Mouse (Mus musculus) T-cell, adult 2 months (primary cell): ENCODE data around the gene Tmem50b.

Source experiments
- DNase-seq: peaks from one replicate; pipeline ENCODE4 v3.0.0; 2022; ENCODE audit warnings: low spot score

Tmem50b gene

DNA sequence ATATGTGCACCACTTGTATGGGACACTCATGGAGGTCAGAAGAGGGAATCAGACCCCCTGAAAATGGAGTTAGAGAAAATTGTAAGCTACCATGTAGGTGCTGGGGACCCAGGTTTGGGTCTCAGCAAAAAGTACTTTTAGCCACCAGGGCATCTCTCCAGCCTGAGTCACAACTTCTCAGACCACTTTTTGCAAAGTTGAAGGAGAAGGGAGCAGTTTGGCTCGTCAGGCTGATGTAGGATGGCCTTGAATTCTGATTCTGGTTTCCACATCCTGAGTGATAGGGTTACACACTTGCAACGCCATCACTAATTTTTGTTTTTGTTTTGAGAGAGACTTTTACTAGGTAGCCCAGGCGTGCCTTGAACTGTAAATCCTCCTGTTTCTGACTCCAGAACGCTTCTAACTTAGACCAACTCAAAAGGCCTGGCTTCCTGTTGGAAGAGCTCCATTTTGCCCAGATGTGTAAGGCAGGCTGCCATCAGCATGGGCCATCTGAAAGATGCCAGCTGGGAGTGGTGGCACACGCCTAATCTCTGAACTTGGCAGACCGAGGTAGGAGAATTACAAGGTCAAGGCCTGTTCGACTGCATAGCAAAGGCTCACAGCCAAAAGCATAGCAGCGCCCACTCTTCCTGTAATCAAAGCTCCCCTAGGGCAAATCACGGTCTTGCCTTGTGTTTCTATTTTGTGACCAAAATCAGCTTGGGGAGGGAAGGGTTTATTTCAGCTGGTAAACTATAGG lies 12.1 kb upstream of the Tmem50b start:
- DNase-seq = no peak

DNA sequence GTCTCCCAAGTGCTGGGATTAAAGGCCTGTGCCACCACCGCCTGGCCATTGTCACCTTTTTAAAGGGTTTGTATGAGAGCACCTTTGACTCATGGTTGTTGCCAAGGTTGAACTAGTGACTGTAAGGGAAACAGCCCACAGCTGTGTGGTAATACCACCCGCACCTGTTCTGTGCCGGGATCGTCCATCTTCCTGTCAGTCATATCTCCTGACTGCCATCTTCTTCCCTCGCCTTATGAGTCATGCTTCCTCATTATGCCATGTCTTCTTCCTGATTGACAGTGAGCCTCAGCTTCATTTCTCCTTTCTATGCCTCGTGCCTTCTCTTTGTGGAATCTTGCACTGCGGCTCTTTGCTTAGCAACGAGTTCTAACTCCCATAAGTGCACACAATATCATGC lies 9.4 kb upstream of the Tmem50b start:
- no peak for DNase-seq

DNA sequence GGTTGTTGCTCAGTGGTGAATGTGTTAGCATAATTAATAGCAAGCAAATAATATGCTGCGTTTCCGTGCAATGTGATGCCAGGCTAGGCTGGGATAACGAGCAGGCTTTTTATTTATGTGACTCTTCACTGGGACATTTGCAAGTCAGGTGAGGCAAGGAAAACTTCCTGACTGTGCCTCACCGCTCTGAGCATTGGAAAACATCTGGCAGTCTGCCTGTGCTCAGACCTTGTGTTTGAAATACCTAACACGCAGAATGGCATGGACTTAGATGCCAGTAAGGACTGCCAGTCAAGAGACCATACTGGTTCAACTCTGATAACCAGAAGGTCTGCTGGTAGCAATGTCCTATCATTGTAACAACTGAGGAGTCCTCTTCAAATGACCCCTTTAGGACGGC lies 7.6 kb upstream of the Tmem50b start:
- no peak for DNase-seq

DNA sequence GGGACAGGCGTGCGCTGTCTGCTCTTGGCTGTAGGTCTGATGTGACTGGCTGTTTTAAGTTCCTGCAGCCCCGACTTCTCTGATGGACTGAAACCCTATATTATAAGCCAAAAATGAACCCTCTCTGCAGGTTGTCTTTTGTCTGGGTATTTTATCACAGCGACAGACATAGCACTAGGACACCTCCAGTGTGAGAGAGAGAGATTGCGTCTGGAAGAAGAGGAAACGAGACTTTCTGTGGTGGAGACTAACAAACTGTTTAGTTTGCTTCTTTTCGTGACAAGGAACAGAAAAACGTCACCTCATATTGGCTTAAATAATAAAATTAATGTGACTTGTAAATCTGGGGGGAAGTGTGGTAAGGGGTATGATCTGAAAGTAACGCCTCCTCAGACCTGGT lies 4.1 kb upstream of the Tmem50b start:
- DNase-seq = no peak

DNA sequence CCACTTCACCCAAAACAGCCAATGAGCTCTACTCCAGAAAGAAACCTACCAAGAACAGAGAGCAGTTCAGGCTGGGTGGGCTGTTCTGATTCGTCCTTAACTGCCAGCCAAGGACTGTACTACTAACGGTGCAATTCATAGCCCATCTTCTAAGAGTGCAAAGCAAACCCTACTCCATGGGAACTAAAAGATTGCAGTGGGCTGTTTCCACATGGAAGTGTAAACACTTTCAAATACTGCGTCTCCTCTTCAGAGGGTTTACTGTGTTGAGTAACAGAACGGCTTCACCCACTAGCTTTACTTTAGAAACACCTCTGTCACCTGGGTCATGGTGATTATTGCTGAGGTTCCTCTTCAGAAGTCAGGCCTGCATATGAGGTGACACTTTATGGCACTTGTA lies 3.5 kb upstream of the Tmem50b start:
- no peak for DNase-seq

DNA sequence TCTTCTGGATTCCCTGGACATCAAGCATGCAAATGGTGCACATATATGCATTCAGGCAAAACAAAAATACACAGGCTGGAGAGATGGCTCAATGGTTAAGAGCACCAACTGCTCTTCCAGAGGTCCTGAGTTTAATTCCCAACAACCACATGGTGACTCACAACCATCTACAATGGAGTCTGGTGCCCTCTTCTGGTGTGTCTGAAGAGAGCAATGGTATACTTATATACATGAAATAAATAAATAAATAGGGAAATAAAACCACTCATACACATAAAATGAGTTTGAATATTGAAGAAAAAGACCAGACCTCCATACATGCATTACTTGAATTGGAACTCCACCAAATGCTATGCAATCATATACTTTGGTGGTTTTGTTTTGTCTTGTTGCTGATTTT lies 1.6 kb upstream of the Tmem50b start:
- no peak for DNase-seq

DNA sequence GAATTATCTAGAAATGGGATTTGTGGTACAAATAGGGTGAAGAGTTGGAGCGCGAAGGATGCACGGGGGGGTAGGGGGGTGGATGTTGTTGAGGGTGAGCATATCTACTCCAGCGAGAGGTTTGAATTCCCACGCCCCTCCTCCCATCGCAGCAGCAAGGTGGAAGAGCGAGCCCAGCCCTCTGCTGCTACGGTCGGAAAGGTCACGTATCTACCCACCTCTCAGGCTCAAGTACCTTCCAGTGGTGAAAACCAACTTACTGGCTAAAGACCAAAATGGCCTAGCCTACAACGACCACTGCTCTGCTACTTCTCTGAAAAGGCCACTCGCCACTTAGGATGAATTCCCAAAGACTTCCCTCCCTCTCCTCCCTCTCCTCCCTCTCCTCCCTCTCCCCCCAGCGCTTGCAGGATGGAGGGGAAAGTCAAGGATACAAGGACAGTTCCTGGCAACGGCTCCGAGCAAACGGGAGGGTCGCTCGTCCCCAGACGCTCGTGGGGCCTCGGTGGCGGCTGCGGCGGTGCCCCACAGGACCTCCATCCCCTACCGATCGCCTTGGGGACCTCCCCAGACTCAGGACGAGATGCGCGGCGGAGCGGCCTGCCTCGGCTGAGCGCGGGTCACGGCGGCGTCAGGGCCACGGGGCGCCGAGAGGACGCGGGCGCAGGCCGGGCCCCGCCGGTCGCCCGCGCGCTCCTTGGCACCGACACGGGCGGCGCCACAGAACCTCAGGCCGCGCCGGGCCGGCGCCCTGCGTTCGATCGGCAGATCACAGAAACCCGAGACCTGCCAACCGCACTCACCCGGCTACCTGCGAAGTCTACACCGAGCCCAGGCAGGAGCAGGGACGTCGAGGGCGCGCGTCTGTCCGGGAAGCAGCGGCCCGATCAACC lies 575 bp downstream of the Tmem50b start:
- DNase-seq = peak; percentile 40

DNA sequence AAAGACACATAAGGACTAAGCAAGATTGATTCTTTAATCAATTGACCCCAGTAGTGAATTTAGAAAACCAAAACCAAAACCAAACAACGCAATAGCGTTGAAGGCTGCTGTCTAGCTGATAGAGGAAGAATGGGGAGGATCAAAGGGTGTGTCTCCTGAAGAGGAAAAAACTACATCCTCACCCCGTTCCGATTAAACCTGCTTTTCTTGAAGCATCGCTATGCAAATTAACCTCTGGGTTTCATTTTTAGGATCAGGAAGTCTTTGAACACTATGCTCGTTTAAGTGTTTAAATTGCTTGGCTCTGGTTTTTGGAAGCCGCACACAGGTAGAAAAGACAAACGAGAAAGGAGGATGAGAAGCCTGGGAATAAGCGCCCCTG lies 1.2 kb downstream of the Tmem50b start:
- DNase-seq = peak; percentile 63

DNA sequence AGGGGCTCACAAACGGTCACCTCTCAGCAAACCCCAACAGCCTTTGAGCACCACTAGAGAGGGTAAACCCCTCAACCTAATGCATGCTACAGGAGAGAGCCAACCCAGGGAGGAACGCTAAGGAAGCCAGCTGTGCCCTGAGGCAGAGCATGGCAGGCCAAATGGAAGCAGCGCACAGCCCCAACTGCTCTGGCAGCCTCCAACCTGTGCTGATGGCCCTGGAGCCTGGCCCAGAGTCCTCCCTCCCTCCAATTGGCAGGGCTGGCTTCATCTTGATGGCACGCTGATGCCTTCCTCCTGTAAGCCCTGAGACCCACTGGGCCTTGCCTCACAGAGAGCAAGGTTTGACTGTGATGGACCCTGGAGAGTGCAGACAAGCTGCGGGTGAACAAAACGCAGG lies 2.5 kb downstream of the Tmem50b start:
- no peak for DNase-seq

DNA sequence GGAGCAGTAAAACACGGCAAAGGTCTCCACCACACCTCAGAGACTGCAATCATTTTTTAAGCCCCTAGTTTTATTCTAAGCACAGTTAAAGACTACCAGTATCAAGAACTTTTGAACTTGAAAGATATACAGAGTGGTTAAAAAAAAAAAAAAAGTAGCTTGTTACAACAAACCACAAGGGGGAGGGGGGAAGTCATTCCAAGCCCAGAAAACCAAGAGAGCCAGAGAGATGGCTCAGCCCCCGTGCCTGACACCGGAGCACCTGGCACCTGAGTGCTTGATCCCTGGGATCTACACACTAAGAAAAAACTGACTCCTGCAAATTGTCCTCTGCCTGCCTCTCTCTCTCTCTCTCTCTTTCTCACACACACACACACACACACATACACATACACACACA lies 4.3 kb downstream of the Tmem50b start:
- DNase-seq = no peak

DNA sequence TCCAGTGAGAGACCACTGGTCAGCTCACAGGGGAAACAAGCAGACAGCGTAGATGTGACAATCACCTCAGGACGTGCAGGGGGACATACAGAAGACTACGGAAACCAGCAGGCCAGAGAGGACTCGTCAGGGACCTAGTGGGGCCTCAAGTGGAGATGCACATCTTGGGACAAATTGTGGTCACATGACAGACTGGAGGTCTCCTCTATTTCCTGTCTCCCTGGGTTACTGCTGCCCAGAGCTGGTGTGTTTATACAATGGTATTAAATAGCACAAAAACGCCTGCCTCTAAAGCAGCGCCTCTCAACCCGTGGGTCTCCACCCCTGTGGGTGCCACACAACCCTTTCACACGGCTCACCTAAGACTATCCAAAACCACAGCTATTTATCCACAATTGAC lies 5.4 kb downstream of the Tmem50b start:
- no peak for DNase-seq

DNA sequence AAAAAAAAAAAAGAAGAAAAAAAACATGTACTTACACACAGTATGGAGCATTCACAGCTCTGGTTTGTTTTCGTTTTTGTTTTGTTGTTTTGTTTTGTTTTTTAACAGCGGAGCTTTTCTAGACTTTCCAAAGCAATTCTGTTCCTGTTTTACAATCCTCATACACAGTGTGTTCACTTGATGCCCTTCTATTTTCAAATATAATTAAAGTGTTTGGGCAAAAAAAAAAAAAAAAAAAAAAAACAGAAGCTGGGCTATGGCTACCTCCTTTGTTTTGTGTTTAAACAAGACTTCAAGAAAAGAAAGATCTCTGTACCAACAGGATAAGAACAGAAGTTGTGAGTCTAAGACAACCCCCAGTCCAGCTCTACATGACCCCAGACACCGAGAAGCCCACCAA lies 8.9 kb downstream of the Tmem50b start:
- no peak for DNase-seq

DNA sequence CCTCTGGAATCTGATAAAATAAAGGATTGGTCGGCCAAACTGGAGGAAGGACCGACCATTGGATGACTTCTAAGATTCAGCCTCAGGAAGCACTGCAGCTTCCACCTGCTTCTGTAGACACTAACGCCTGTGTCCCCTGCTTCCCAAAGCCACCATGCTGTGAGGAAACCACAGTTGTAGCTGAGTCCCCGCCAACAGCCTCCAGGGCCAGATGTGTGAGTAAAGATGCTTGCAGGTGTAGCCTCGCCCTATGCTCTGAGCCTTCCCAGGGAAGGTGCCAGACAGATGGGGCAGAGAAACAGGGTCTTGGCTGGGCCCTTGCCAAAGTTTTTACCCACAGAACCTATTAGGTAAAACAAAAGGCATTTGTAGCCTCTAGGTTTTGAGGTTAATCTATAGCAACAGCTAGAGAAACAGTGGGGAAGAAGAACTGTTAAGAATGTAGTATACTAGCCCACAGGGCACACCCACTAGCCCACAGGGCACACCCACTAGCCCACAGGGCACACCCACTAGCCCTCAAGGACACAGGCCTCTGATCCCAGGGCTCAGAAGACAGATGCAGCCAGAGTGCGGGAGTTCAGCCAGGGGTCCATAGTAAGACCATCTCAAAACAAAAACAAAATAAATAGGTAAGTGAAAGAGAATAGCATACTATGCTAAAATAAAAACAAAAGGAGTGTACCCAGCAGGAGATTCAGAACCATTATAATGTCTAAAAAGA lies 9.7 kb downstream of the Tmem50b start:
- DNase-seq = no peak

DNA sequence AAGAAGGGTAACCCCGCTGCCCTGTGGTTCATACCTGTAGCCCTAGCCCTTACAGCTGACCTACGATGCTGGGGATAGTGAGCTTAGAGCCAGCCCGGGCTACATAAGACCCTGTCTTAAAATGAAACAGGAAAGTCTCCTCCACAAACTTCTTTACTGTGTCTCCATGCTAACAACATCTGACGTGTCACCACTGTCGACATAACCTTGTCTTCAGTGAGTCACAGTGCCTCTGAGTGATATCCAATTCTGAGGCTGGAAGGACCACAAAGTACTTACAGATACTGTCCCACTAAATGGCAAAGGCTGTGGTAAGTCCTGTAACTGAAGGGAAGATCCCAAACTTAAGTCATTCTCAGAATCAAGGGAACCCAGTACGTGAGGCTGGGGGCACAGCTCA lies 11.4 kb downstream of the Tmem50b start:
- DNase-seq = no peak

DNA sequence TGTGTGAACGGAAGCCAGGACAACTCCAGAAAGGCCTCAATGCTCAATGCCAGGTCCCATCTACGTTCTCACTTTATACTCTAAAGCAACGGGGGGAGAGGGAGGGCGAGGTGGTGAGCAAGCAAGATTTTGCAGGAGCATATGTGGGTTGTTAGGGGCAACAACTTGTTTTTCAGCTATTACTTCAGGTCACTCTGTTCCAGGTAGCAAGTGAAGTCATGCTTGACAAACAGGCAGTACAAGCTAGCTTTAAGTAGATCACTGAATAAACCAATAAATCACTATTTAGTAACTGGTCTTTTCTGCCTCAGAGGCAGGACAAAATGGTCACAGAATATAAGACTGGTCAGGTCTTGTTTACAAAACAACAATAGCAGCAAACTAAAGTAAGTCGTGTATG lies 12.0 kb downstream of the Tmem50b start:
- DNase-seq = no peak

DNA sequence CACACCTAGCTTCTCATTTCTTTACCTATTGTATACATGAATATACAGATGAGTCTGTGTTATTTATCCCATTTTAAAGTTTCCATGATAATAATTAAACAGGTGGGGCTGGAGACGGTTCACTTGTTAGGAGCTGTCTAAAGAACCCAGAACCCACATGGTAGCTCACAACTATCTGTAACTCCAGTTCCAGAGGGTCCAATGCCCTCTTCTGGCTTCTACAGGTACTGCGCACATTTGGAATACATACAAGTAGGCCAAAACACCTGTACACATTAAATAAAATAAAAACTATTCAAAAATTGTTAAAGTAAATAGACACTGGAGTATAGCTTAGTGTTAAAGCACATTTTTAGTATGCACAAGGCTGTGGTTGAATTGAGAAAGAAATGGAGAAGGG lies 15.3 kb downstream of the Tmem50b start:
- peak; percentile 51 for DNase-seq

DNA sequence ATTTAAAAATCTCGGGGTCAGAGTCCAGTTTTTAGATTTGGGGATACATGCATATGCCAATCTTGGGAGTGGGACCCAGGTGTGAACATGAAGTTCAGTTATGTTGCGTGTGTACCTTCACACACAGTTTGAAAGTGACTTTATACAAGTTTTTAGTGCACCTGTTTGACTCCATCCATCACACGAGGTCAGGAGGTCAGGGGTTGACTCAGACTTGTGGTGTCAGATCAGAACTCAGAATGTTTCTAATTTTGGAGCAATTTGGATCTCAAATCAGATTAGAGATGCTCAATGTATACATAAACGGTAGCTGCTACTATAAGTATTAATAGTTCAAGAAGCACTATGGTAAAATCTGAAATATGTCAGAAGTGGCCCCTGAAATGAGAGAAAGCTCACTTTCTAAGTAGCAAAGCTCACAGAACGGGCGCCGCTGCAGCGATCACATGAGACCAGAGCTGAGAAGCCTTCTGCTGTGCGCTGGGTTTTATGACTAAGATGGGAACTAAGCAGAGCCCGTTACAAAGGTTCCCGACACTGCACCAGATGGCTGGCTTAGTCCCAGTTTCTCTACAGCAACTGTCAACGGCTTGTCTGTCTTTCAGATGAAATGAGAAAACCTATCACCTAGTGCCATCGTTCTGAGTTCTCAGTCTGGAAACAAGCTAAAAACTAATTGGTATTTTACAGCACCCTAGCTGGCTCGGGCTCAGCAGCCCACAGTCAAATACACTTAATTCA lies 18.4 kb downstream of the Tmem50b start:
- no peak for DNase-seq

DNA sequence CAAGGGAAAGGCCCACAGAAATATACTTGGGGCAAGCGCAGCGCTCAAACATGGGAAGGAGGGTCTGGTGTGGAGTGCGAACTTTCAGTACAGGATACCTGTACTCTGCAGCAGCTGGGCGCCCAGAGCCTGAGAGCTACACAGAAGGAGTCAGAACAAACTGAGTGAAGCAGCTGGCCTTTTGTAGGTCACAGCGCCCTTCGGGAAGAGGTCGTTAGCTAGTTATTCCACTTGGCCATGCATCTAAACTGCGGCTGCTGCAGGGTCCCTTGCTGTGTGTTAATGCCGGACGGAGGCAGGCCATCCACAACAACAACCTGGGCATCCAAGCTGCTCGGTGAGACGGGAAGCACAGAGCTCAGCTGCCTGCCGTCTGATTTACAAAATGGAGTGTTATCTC lies 22.4 kb downstream of the Tmem50b start:
- DNase-seq = no peak

DNA sequence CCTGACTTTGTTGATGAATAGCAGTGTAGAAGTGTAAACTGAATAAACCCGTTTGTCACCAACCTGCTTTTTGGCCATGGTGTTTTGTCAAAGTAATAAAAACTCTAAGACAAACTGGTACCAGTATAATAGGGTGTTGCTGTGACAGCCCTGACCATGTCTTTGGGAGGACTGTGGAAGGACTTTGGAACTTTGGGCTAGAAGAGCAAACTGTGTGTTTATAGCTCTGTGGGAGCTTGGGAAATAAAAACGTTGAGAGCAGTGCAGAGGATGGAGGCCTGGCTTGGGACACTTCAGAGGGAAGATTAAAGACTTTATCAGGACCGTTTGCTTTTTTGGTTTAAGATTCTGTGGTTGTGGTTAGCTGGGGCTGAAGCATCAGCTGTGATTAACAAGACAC lies 26.5 kb downstream of the Tmem50b start:
- no peak for DNase-seq

DNA sequence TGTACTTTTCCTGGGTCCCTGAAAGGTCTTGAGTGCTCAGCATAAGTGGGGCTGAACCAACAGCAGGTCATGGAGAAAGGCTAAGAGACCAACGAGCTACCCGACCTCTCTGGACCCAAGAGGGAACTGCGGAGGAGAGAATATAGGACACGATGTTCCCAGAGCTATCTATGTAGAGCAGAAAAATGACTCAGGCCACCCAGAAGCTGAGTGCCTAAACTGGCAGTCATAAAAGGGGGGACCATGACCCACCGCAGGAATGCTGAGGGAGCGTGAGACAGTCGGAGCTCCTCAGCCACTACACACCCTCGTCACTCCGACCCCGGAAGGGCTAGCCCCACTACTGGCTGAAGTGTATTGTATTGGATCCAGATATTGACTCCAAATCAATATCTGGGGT lies 28.6 kb downstream of the Tmem50b start:
- DNase-seq = no peak

DNA sequence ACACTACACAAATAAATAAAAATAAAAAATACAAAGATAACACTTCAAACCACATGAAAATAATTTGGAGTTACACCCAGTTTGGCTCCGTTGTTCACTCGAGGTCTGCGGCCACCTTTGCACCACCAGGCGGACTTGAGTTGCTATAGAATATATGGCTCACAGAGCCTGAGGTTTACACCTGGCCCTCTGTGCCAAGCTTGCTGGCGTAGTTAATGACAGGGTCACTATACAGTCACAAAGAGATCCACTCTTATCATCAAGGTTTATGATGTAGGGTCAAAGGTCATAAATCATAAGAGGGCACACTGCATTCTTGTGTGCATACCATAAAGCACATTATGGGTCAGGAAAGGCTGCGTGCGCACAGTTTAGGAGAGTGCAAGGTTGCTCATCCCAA lies 31.6 kb downstream of the Tmem50b start:
- no peak for DNase-seq

DNA sequence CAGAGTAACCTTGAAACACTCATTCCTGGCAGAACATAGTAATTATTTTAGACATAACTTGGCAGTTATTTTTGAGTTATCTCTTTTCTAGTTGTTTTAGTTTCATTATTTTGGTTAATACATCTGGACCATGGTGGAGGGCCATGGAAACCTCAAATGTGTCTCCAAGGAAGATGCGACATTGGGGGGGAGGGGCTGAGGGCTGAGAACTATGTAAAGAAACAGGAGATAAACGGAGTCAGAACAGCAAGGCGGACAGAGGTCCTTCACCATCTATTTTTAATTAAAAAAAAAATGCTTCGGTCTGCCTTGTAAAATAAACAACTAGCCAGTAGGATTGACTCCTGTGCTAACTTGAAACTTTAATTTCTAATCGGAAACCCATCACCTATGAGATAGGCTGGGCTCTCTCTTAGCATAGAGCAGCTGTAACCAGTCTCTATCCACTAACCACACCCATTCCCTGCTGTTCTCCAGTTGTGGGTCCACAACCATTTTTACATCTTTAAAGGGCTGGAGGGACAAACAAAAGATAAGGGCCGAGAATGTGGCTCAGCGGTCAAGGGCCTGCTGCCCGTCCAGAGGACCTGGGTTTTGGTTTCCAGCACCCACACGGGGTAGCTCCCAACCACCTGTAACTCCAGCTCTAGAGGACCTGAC lies 32.2 kb downstream of the Tmem50b start:
- DNase-seq = no peak
